Mouse (Mus musculus) kidney, adult 18-20 months (tissue): ENCODE results near the gene Pdk4.

ENCODE experiments used
- DNase-seq: peaks from one replicate; pipeline ENCODE4 v3.0.0; 2021

The Pdk4 gene

DNA sequence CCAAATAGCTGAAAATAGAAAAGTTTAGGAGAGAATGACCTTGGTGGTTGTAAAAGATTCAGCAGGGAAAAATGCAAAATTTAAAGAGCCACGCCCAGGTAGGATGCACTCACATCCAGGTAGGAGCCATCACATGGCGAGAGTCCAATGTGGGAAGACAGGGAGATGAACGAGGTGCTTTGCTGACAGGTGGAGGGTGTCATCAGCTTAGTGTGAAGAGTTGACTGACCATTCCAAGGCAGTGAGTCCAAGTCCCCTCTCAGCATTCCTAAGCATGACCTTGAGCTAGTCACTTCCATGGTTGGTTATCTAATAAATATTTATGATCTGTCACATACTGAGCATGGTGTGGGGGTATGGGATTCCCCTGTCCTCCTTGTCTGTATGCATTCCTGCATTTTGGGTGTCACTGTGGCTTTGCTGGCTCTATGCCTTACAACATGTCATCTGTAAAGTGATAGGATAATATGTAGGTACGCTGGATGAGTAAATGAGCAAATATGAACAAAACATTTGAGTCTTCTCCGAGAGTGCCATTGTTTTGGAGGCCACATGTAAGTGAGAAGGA is 51.7 kb downstream of the Pdk4 start:
- no peak for DNase-seq

DNA sequence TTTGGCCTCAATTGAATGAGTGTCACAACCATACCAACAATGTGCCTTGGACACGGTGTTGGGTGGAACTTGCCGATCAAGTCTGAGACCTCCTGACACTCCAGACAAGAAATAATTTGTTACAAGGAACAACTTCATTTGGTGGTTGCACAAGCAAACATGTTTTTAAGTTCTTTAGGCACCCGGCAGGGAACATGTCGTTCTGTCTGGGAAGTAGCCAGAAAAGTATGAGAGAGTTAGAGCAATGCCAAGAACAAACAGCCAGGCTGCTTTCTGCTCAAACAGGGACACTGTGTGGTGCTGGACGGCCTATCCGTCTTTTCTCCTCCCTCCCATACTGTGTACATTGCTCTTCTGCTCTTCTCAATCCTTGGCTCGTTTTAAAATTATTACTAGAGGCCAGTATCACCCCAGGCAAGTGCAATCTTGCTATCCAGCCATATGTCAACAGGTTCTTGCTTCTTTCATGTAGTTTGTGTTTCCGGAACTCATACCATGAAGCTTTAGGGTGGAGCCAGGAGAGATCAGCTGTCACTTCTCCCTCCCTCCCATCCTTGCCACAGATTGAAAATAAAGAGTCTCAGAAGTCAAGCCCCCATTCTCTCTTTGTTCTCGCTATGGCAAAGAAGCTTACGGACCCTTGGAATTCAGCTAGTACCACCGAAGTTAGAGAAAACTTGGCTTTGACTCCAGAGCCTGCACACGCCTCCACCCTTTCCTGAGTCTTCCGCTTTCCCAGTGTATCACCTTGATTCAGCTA is 52.8 kb downstream of the Pdk4 start:
- peak; percentile 54 for DNase-seq

DNA sequence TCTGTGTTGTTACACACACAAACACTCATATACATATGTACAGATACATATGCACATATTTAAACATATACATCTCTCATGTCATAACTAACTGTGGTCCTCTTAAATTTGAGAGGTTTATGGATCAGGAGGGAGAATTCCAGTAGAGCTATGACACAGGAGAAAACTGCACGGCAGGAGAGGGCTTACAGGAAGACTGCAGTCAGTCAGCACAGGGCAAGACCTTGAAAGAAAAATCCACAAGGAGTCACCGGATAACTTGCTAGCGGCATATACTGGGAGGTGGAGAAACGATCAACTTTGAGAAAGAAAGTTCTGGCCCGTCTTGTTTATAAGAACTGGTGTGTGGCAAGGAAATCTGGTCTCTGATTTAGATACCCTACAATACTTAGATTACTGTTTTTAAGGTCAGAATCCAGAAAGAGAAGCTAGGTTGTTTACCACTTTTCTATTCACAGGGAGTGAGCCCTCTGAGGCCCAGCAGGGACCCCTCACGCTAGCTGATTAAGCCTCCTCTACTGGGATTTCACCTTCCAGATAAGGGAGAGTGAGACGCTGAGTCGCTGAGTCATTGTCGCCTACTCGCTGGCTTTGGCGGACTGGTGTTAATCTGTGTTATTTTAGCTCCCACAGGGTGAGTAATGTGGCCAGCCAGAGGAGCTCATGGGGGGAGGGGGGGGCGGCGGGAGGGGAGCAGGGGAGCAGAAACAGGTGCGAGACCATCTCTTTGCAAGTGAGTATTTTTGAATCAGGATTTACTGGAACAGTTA is 53.6 kb downstream of the Pdk4 start:
- DNase-seq = peak; percentile 50

DNA sequence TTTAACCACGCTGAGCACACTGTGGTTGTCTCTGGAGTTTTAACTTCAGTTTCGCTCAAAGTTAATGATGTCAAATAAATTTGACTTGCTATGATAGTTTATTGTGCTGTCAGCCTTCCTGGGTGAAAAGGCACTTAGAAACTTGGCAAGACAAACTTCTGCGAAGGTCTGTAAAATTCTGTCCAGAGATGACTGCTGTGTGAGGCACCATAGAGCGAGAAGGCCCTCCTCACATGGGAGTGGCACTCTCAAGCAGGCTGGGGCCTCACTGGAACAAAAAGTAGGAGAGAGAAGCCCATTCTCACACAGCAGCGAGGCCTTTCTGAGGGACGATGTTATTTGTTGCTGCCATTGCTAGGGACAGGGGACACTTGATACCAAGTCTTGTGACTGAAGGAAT is 54.9 kb downstream of the Pdk4 start:
- DNase-seq = no peak

DNA sequence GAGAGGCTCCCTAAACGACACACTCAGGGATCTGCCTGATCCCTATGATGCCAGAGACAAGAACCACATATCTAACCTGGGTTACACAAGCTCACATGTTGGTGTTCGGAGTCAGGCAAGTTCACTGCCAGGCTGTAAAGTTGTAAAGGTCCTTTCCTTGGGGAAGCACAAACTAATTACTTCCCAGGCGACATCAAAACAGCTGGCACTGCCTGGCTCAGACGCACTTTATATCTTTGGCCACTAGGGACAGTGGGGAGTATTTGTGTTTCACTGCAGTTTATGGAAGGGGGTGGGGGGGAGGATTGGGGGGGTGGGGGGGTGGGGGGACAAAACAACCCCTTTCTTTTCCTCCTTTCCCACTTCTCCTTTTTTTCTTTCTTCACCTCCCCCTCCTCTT is 58.4 kb downstream of the Pdk4 start:
- DNase-seq = no peak

DNA sequence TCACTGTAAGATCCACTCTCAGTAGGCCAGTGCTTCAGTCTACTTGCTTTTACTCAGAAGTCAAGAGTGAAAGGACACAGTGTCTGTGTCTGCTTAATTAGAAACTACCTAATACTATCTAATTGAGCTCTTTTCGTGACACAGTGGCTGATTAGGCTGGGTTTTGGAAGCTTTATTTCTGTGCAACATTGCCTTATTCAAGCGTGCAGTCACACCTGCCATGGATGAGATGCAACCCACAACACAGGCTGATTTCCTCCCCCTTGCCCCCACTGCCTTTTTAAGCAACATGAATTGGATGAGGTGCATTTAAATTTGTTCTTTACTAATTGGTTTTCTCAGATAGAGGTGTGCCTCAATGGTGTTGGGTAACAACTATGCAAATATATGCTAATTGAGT is 62.2 kb downstream of the Pdk4 start:
- no peak for DNase-seq
